Mouse (Mus musculus) forebrain, embryonic 15.5 days (tissue): ENCODE data around the gene Gm20671. TPM values are rescaled to one million over a fixed set of nuclear protein-coding genes. Genes with fewer than 3 reads are reported as not detected.
"Not testable (repeated sequence)": the region's sequence is repeated elsewhere in the genome, so short reads cannot be mapped to it uniquely, and the experiment has no call there.

Source experiments
- ATAC-seq: fragments of 200-750 bp; cut with Nextera tagmentation; replicated peaks from 2 replicates; pipeline ENCODE4 v1.8.0; 2017; ENCODE audit warnings: mild to moderate bottlenecking, moderate TSS enrichment, moderate library complexity
- H3K27ac ChIP-seq: fragments of 300-500 bp; sonication (generic); replicated peaks from 2 replicates; pipeline ENCODE4 v1.5.1; 2015; ENCODE audit warnings: mild to moderate bottlenecking, inconsistent platforms
- H3K27me3 ChIP-seq: fragments of 300-500 bp; sonication (generic); 2 replicates; pipeline ENCODE4 v1.6.1; 2015; ENCODE audit warnings: inconsistent platforms
- H3K36me3 ChIP-seq: fragments of 300-500 bp; sonication (generic); 2 replicates; pipeline ENCODE4 v1.6.1; 2015; ENCODE audit warnings: mild to moderate bottlenecking, inconsistent platforms
- H3K4me1 ChIP-seq: fragments of 300-500 bp; sonication (generic); 2 replicates; pipeline ENCODE4 v1.6.1; 2015; ENCODE audit warnings: inconsistent platforms
- H3K4me2 ChIP-seq: fragments of 300-500 bp; sonication (generic); replicated peaks from 2 replicates; pipeline ENCODE4 v1.6.1; 2015; ENCODE audit warnings: mild to moderate bottlenecking, inconsistent platforms
- H3K4me3 ChIP-seq: fragments of 300-500 bp; sonication (generic); 2 replicates; pipeline ENCODE4 v1.5.1; 2015; ENCODE audit warnings: mild to moderate bottlenecking, inconsistent platforms
- H3K9ac ChIP-seq: fragments of 300-500 bp; sonication (generic); replicated peaks from 2 replicates; pipeline ENCODE4 v1.6.1; 2015; ENCODE audit warnings: mild to moderate bottlenecking, inconsistent platforms
- H3K9me3 ChIP-seq: fragments of 300-500 bp; sonication (generic); 2 replicates; pipeline ENCODE4 v1.6.1; 2016; ENCODE audit warnings: inconsistent platforms
- WGBS: fragments of 180-500 bp; shearing (Covaris S2); methylation state at CpG from one replicate; pipeline ENCODE4 v1.1.7; 2015; ENCODE audit warnings: mixed read lengths; 5-methylcytosine and 5-hydroxymethylcytosine counted together
- polyA plus RNA-seq: library from polyadenylated mRNA; unstranded; fragments of >200 nt; fragmentation: Nextera tagmentation; extraction: Ambion mirVana; gene quantifications from 2 replicates; pipeline ENCODE4 v1.2.1, GENCODE M21; 2015

Gm20671 gene
- polyA plus RNA-seq, 1 experiment from 2014 or later: not detected

DNA sequence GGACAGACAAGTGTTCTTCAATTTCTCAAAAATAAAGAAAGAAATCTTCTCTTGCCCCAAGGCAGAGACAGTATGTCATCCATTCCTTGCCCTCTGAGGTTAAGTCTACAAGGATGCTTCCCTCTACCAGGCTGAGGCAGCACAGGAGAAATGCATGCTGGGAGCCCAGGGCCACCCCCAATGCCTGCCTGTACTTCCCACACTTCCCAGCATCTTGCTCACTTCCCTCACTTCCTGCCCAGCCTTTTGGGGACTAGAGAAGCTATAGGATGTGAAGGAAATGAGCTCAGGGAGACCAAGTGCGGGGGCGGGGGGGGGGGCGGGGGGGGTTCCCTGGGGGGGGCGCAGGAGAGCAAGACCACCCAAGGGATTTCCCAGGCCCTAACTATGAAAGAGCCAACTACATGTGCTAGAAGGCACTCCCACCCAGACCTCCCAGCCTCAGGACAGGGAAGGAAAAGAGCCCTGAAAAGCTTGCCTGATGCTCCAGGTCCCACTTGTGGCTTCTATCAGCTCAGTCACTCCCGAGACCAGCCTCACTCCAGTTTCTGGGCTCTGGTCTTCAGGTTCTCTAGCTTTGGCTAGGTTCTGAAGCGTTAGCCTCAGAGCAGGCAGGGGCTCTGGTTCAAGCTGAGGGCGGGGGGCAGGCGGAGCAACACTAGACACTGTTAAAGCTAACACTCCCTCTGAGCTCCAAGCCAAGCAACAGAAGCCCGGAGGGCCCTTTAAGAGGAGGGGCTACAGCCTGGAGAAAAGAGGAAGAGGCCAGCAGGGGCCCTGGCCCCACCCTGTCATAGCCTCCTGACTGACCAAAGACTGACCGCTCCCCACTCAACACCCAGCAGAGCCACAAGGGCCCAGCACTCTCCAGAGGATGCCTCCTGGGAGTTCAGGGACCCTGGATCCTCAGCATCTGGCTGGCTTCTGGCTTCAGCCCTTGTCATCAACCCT lies 80.9 kb downstream of the Gm20671 start:
- Histone ChIP-seq H3K27me3 (no peaks in the 10 kb centered on the region), H3K9me3 (no peaks in the 10 kb centered on the region), H3K9ac (no peak overlapping the region), H3K4me1 (peaks cover 18% of the 10 kb centered on the region), H3K4me2 (no peak overlapping the region; the same call in 1 of the 2 replicates), H3K4me3 (peak overlapping the region; percentile 20; the same call in 1 of the 2 replicates), H3K36me3 (no peaks in the 10 kb centered on the region), H3K27ac (no peak overlapping the region)
- 10% methylated on average over 10 of the region's 10 CpGs for WGBS
- ATAC-seq: no peak

DNA sequence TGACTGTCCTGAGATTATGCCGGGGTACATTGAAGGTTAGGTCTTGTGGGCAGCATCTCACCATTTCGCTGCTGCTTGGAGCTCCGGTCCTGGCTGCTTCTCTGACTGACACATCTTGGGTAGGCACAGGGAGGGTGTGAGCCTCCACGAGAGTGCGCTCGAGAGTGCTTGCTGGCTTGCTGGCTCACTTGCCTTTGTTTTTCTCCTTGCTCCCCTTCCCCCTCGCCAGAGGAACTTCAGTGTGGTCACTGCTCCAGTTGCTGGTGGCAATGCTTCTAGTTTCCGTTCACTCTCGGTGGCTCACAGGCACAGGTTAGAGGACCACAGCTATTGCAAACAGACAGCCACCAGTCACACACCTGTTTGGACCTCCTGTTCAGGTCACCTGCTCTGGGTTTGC lies 84.8 kb downstream of the Gm20671 start:
- Histone ChIP-seq H3K4me2 (no peak overlapping the region), H3K9me3 (no peaks in the 10 kb centered on the region), H3K9ac (no peak overlapping the region), H3K4me3 (no peak overlapping the region), H3K36me3 (no peaks in the 10 kb centered on the region), H3K4me1 (peaks cover 21% of the 10 kb centered on the region), H3K27ac (peak overlapping the region; percentile 70), H3K27me3 (no peaks in the 10 kb centered on the region)
- peak; percentile 58 for ATAC-seq
- 35% methylated on average over 9 of the region's 9 CpGs for WGBS

DNA sequence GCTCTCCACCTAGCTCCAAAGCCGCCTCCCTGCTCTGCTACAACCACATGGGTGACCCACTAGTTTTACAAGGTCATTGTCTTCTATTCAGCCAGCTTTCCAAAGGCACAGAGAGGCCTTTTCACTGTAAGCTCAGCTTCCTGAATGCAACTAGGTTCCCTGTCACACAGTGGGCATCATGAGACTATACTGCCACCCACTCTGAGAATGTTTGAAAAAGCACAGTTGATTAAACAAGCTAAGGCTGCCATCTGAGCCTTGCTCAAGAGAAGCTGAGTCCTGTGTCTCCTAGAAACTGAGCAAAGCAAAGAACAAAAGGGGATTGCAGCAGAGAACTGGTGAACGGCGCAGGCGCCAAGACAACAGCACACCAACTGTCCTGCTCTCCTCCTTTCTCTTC lies 85.5 kb downstream of the Gm20671 start:
- H3K4me2 ChIP-seq: not testable (repeated sequence)
- ATAC-seq: peak; percentile 59
- WGBS: 42% methylated on average over 4 of the region's 4 CpGs

DNA sequence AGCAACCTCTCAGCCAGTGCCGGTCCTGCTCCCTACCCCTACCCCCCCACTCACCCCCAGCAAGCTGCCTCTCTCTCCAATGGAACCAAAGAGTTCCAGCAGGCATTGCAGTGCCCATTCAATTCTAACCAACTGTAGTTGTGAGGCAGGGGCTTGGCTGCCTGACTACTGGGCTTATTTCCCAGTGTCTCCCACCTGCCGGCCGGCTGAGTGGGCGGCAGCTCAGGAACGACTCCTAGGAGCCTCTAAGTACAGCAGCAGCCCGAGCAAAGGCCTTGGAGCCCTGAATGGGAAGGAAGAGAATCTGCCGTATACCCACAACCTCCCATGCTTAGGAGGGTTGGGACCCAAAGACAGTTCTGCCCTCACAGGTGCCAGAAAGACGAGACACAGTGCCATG lies 86.1 kb downstream of the Gm20671 start:
- not testable (repeated sequence) for H3K4me2 ChIP-seq, H3K9me3 ChIP-seq, H3K4me3 ChIP-seq, H3K27me3 ChIP-seq, H3K9ac ChIP-seq, ATAC-seq, H3K36me3 ChIP-seq
- peaks cover 18% of the 10 kb centered on the region for H3K4me1 ChIP-seq
- peak overlapping the region; percentile 70 for H3K27ac ChIP-seq
- 71% methylated on average over 8 of the region's 8 CpGs for WGBS

More for the DNA sequence above, 85.5 kb downstream of the Gm20671 start:
- not testable (repeated sequence) for H3K36me3 ChIP-seq, H3K9me3 ChIP-seq, H3K27me3 ChIP-seq, H3K9ac ChIP-seq, H3K4me3 ChIP-seq
- peaks cover 21% of the 10 kb centered on the region for H3K4me1 ChIP-seq
- H3K27ac ChIP-seq: peak overlapping the region; percentile 70

DNA sequence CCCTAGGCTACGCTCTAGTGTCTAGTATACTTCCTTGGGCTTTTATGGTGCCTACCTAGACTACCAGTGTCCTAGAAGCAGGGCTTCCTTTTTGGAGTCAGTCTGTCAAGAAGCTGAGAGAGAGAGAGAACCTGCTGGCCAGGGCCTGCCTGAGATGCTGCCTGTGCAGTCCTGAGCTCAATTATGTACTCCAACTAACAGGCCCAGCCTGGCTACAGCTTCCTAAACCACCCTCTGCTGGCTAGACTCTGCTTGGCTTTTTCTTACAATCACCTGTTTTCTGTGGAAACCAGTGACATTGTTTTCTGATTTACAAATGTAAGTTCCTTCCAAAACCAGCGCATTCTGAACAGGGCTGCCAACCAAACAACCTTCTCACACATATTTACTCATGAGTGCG lies 86.8 kb downstream of the Gm20671 start:
- Histone ChIP-seq H3K4me3 (no peak overlapping the region), H3K27ac (peak overlapping the region; percentile 70; the same call in 1 of the 2 replicates), H3K27me3 (no peaks in the 10 kb centered on the region), H3K36me3 (no peaks in the 10 kb centered on the region; the same call in 1 of the 2 replicates), H3K9me3 (no peaks in the 10 kb centered on the region), H3K4me1 (peaks cover 18% of the 10 kb centered on the region), H3K4me2 (no peak overlapping the region), H3K9ac (no peak overlapping the region)
- WGBS: 98% methylated on average over 3 of the region's 3 CpGs
- no peak for ATAC-seq

DNA sequence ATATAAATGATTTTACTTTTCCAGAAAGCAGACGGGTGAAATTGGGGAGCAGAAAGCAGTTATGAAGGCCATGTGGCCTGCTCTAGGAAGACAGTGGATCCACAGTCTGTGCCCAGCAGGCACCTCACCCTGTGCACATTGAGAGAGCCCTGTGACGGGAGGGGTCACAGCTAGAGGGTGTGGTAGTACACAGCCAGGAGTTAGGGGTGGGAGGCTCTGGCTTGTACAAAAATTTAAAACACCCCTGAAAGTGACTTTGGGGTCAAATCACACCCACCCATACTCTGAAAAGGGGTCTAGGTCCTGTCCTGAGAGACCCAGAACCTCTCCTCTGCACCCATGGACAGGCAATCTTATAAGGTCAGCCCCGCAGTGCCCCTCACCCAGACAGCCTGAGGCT lies 90.1 kb downstream of the Gm20671 start:
- not testable (repeated sequence) for ATAC-seq, H3K27me3 ChIP-seq, H3K4me2 ChIP-seq, H3K36me3 ChIP-seq, H3K27ac ChIP-seq, H3K4me1 ChIP-seq, H3K4me3 ChIP-seq, H3K9me3 ChIP-seq, H3K9ac ChIP-seq
- WGBS: 86% methylated on average over 3 of the region's 3 CpGs

DNA sequence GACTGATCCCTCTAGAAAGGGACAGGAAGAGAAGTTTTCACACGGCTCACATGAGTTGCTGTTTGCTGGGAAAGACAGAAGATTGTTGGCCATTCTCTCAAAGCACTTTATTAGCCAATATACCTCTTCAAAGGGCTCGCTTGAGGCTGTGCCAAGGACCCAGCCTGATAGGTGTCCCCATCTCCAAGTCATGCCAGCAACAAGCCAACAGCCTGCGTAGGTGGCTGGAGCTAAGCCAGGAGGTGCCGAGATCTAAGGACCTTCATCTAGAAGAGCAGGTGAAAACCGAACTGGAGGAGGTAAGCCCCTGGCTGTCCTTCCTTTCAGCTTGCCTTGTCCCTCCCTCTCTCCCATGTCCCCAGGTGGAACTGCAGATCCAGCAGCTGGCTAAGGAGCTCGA lies 91.1 kb downstream of the Gm20671 start:
- no peak for ATAC-seq
- WGBS: 84% methylated on average over 6 of the region's 6 CpGs

DNA sequence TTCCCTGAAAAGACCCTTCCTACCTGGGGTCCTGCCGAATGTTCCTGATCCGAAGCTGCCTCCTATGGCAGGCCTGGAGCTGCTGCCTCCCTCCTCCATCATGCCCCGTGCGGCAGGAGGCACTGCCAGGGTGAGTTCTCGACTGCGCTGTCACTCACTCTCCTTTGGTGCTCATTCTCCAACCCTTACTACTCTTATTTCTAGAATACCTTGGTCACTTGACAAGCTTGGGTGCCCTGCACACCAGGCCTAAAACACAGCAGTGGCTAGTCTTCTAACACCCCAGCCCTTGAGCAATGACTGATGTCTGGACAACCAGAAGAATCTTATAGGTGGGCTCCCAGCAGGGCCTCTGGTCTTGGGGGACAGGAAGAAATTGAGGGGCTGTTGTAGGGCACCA lies 93.0 kb downstream of the Gm20671 start:
- ATAC-seq, H3K4me2 ChIP-seq: not testable (repeated sequence)

More for the DNA sequence above, 91.1 kb downstream of the Gm20671 start:
- H3K4me3 ChIP-seq: no peak overlapping the region
- peaks cover 3% of the 10 kb centered on the region; the same call in 1 of the 2 replicates for H3K4me1 ChIP-seq
- no peaks in the 10 kb centered on the region; the same call in 1 of the 2 replicates for H3K36me3 ChIP-seq
- H3K4me2 ChIP-seq: no peak overlapping the region
- no peak overlapping the region for H3K9ac ChIP-seq
- no peaks in the 10 kb centered on the region for H3K27me3 ChIP-seq
- H3K9me3 ChIP-seq: no peaks in the 10 kb centered on the region
- no peak overlapping the region for H3K27ac ChIP-seq

DNA sequence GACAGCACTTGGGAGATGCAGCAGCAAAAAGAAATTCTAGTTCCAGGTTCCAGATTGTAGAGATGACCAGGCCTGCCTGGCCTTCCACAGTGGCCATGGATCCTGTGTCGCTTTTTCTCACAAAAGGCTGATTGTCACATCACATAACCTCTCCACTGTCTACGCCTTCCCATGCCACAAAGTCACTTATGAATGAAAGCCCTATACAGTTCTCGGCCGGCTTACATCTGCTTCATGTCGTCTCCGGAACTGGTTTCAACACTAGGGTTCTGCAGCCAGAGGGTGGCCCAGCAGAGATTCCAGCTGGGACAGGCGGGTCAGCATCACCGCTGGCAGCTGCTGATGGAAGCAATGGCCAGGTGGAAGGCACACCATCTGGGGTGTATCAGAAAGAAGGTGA lies 98.1 kb downstream of the Gm20671 start:
- H3K27ac ChIP-seq: no peak overlapping the region
- 0 out of 2 replicates have a peak, but pooled peaks cover 3% of the 10 kb centered on the region for H3K9me3 ChIP-seq
- no peaks in the 10 kb centered on the region for H3K36me3 ChIP-seq
- H3K4me3 ChIP-seq: no peak overlapping the region
- H3K27me3 ChIP-seq: no peaks in the 10 kb centered on the region
- no peak overlapping the region for H3K4me2 ChIP-seq
- no peak overlapping the region for H3K9ac ChIP-seq
- 89% methylated on average over 8 of the region's 8 CpGs for WGBS
- no peaks in the 10 kb centered on the region for H3K4me1 ChIP-seq
- ATAC-seq: no peak

More for the DNA sequence above, 93.0 kb downstream of the Gm20671 start:
- H3K4me3 ChIP-seq, H3K9me3 ChIP-seq, H3K27ac ChIP-seq, H3K27me3 ChIP-seq, H3K4me1 ChIP-seq, H3K36me3 ChIP-seq, H3K9ac ChIP-seq: not testable (repeated sequence)
- WGBS: 97% methylated on average over 6 of the region's 6 CpGs

DNA sequence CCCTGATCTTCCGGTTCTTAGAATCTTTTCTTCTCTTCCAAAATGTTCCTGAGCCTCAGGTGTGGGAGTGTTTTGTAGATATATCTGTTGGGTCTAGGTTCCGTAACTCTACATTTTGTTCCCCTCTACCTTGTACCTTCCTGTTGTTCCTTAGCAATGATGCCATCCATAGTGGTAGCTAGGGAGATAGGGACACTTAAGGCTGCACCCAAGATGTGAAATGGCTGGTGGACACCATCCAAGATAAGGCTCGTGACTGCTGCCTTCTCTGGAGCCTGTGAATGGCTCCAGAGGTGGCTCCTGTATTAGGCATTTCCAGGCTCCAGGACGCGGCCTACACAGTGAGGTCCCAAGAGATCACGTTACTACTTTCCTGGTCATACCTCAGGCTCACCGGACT lies 98.6 kb downstream of the Gm20671 start:
- Histone ChIP-seq H3K4me3 (no peak overlapping the region), H3K4me1 (no peaks in the 10 kb centered on the region), H3K27me3 (no peaks in the 10 kb centered on the region), H3K9ac (no peak overlapping the region), H3K36me3 (no peaks in the 10 kb centered on the region), H3K9me3 (0 out of 2 replicates have a peak, but pooled peaks cover 3% of the 10 kb centered on the region), H3K4me2 (no peak overlapping the region), H3K27ac (no peak overlapping the region)
- ATAC-seq: no peak
- WGBS: 94% methylated on average over 7 of the region's 7 CpGs

DNA sequence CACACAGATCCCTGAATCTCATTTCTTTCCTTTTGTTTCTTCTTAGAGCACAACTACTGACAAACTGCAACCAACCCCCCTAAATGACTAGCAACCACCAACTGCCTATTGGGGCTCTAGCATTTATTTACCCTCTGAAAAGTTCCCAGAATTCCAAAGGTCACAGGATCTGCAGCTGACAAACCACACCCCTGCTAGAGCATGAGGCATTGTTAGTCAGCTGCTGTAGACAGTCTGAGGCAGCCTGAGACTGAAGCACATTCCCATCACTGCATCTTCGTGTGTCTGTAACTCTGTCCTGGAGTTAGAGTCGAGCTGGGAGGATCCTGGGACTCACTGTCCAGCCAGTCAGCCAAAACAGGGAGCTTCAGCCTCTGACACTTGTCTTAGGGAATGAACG lies 101.5 kb downstream of the Gm20671 start:
- H3K4me3 ChIP-seq, H3K4me1 ChIP-seq, H3K9ac ChIP-seq, H3K4me2 ChIP-seq, H3K36me3 ChIP-seq, H3K27me3 ChIP-seq, H3K27ac ChIP-seq, ATAC-seq, H3K9me3 ChIP-seq: not testable (repeated sequence)
- 80% methylated on average over 3 of the region's 3 CpGs for WGBS

DNA sequence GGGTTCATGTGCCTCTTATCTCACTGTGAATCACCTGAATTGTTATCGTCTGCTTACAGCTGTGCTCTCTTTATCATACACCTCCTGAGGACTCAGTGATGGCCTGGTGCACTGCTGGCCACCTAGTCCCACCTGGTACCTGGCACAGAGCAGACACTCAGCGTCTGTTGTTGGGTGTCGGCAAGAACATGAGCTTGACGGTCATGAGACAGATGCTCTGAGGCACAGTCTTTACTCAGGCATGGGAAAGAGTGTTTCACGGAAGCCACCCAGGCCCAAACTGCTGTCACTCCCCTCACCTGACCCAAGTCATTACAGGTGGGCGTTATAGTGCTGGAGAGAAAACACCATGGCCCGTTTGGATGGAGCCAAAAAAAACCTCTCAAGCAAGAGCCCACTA lies 102.9 kb downstream of the Gm20671 start:
- H3K9ac ChIP-seq: no peak overlapping the region
- no peak for ATAC-seq
- no peak overlapping the region for H3K4me2 ChIP-seq
- 85% methylated on average over 7 of the region's 7 CpGs for WGBS
- no peaks in the 10 kb centered on the region for H3K36me3 ChIP-seq
- H3K4me1 ChIP-seq: no peaks in the 10 kb centered on the region
- H3K9me3 ChIP-seq: 0 out of 2 replicates have a peak, but pooled peaks cover 3% of the 10 kb centered on the region
- H3K27me3 ChIP-seq: no peaks in the 10 kb centered on the region
- H3K27ac ChIP-seq: no peak overlapping the region
- H3K4me3 ChIP-seq: no peak overlapping the region
